Mouse (Mus musculus): ENCODE measurements around the gene Cpt1b. TPM values are rescaled to one million over a fixed set of nuclear protein-coding genes. Genes with fewer than 3 reads are reported as not detected.

The Cpt1b gene
- total RNA-seq (2023), result 1 to 10 TPM; 2.6 to 4.1 TPM

DNA sequence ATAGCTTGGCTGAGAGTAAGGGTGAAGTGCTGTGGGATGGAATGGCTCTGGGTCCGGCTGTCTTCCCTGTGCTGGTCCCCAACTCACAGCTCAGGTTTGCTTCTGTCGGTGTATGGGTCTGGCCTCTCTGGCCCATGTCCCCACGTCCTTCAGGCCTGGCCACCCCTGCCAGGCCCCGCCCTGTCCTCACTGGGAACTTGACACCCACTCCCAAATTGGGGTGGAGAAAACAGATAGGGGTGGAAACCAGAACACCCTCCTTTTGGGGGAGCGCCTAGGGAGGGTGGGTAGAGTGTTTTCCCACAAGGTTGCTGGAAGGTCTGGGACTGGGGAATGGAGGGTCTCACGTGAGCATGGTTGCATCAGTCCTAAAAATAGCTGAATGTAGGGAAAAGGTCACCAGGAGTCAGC lies at the start of gene Cpt1b:
Gene Cpt1b, minus strand, starts transcription at position 153 of the 411 bp plus-strand sequence.

DNA sequence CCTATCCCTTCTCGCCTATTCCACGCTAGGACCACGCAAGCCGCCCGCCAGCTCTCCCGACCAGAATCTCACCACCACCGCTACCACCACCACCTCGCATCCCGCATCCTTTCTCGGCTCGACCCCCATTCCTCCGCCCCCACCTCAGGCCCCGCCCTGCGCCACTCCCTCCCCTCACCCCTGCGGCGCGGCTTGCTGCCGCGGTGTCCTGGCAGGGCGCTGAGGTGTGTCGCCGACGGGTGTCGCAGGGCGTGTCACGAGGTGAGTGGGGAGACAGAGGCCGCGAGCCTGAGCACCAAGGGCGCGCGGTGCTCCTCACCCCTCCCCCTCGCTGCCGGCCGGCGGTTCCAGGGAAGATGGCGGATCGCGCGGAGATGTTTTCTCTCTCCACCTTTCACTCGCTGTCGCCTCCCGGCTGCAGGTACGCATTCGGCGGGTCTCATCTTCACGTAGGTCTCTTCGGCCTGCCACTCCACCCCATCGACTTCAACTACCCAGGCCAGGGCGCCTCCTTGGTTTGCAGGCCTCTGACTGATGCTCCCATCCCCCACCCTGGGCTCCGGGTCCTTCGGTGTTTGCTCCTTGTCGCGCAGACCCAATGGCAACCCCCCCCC lies 28.3 kb upstream of the Cpt1b start, which contains the start of gene Mapk8ip2:
Gene Mapk8ip2, plus strand, starts transcription at position 49 of the 614 bp plus-strand sequence.

DNA sequence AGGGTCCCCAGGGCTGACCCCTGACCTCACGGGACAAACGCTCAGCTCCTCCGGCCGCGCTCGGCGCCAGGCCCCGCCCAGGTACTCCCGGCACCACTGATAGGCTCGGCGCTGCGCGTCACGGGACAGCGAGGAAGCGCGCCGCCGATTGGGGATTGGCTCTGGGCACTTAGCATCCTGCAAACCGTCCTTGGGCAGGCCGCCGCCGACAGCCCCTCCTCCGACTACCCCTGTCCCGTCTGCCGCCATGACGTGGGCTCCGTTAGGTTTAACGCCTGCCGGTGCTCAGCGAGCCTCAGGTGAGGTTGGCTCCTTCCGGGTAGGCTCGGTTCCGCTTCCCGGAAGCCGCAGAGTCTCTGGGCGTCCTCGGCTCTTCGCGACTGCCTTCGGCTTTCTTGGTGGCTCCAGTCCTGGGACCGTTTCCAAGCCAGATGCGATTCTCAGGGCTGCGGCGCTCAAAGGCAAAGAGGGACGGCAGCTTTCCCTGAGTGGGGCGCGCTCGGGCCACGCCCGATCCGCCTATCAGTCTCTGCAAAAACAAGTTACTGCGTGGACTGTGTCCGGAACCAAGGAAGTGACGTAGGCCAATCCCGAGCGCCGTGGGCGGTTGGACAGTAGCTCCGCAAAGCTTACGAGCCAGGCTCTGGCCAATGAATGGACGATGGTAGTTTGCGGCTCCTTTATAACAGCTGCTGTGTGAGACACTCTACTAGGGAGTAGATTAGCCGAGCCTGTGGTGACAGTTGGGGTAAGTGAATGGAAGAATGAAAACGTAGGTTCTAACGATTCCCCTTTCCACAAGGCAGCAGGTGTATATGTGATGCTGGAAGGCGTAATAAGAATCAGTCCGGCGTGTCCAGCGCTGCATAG lies 3.9 kb upstream of the Cpt1b start, which contains the start of the genes C730034F03Rik, Gm44502 and Chkb:
Gene C730034F03Rik, plus strand, starts transcription at position 238 of the 870 bp plus-strand sequence.
Gene Gm44502, minus strand, starts transcription at position 345 of the 870 bp plus-strand sequence.
Gene Chkb, minus strand, starts transcription at position 557 of the 870 bp plus-strand sequence.

DNA sequence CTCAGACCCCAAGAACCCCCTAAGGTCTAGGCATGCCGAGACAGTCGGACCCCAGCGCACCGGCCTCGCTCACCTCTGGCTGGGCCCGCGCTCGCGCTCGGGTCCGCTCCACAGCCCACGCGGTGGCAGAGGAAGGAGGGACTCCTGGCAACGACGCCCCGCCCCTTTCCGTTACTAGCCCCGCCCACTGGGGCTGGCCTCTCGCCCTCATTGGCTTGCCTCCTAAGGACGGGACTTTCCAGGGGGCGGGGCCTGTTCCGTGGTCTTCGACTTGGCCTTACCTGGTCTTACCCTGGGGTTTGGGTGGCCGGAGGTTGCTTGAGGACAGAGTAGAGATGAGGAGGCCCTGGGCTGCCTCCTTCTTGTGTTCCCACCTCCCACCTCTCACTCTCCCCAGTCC lies 15.5 kb downstream of the Cpt1b start, which contains the start of gene Syce3:
Gene Syce3, minus strand, starts transcription at position 386 of the 400 bp plus-strand sequence.

DNA sequence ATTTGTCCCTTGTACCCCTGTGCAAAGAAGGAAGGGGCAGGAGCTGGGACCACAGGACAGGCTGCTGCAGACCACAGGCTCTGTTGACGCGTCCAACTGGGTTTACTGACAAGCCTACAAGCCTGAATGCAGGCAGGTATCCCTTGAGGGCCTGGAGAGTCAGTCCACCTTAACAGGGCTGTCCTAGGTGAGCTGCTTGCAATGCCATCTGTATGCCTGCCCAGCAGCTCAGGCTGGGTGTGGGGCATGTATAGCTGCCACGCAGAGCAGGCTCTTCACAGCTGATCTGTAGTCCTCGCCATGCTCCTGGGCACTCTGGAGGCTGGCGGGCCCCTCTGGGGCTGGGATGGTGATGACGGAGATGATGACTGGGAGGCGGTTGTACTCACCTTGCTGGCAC lies 41.0 kb downstream of the Cpt1b start, which contains the start of gene Klhdc7b:
Gene Klhdc7b, plus strand, starts transcription at position 301 of the 400 bp plus-strand sequence.

DNA sequence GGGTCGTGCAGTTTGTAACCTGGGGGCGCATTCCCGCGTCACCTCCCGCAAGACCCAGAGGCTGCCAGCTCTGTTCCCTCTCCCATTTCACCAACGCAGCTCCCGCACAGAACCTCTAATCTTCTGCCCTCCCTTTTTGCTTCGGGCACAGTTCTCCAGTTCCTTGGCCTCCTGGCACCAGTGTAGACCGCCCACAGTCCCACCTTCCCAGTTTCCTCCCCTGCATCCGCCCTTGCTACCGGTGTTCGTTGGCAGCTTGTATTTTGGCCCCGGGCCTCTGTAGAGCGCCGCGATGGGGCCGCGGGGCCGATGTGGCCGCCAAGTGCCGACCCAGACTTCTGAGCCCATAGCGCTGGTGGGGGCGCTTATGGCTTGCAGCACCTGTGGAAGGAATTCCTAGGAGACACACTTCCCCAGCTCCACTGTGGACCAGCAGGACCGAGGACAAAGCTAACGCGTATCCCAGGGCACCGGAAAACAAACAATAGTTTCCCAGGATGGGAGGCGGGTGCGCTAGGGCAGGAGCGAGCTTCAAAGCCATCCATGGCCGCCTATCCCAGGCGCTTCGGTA lies 46.7 kb downstream of the Cpt1b start, which contains the start of gene Odf3b:
Gene Odf3b, minus strand, starts transcription at position 452 of the 571 bp plus-strand sequence.

DNA sequence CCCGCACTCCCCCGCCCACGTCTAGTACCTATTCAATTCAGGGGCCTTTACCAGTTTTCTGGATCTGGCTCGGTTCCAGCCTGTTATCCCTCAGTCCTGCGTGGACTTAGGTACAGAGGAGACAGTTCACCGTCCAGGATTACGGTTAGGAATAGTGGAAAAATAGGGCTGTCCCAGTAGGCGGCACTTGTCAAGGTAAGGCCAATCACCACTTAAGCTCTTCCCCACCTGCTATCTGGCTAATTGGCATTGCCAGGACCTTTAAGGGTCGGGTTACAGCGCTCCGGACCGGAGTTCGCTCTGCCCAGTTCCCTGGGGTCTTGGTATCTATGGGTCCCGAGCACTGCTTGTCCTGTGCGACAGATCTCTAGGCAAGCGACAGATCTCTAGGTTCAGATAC lies 48.7 kb downstream of the Cpt1b start, which contains the start of gene Tymp:
Gene Tymp, minus strand, starts transcription at position 83 of the 400 bp plus-strand sequence.

DNA sequence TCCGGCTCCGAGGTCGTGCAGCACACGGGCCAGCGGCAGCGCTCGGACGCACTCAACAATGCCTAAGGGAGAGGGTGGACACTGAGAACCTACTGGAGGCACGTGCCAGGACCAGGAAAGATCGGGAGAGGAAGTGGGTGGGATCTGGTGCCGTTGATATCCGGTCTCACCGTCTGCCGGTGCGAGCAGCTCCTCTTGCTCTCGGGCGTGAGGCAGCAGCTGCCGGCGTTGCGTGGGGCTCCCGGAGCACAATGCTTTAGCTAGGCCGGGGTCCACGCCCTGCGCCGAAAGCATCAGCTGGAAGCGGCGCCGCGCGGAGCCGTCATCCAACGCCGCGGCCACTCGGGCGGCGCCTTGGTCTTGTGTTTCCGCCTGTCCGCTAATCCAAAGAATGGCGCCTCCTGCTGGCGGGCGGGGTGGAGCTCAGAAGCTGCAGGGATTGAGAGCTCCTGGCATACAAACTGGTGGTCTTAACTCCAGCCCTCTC lies 51.9 kb downstream of the Cpt1b start, which contains the start of gene Sco2:
Gene Sco2, minus strand, starts transcription at position 85 of the 487 bp plus-strand sequence.

Other genes starting within 250 kb of the Cpt1b start
- gene Plxnb2, start 245.1 kb downstream of the Cpt1b start, total RNA-seq (2023), result 10 to 100 TPM; 50.5 to 82.5 TPM
- gene Dennd6b, start 229.4 kb downstream of the Cpt1b start, total RNA-seq (2023), result 1 to 10 TPM; 2.0 to 2.2 TPM
- 10 to 100 TPM; 23.9 to 31.0 TPM for gene Ppp6r2, start 214.3 kb downstream of the Cpt1b start, total RNA-seq (2023)
- gene Sbf1, start 110.6 kb downstream of the Cpt1b start, total RNA-seq (2023), result 100 to 1,000 TPM; 107 to 117 TPM
- not detected for gene Adm2, start 103.1 kb downstream of the Cpt1b start, total RNA-seq (2023)
- gene Miox, start 91.5 kb downstream of the Cpt1b start, total RNA-seq (2023), result not detected
- gene Lmf2, start 70.2 kb downstream of the Cpt1b start, total RNA-seq (2023), result 10 to 100 TPM; 39.7 to 41.8 TPM
- 10 to 100 TPM; 73.4 to 76.9 TPM for gene Ncaph2, start 70.1 kb downstream of the Cpt1b start, total RNA-seq (2023)
- gene Sco2, start 52.0 kb downstream of the Cpt1b start, total RNA-seq (2023), result 1 to 10 TPM; 4.4 to 7.0 TPM
- under 1 TPM in 1 of 2 experiments, not detected in 1; 0.24 TPM for gene Tymp, start 48.8 kb downstream of the Cpt1b start, total RNA-seq (2023)
- gene Odf3b, start 46.6 kb downstream of the Cpt1b start, total RNA-seq (2023), result 1 to 10 TPM in 1 of 2 experiments, not detected in 1; 1.2 TPM
- gene Klhdc7b, start 40.9 kb downstream of the Cpt1b start, total RNA-seq (2023), result not detected
- not detected for gene Syce3, start 15.4 kb downstream of the Cpt1b start, total RNA-seq (2023)
- 1 to 10 TPM; 3.2 to 3.7 TPM for gene C730034F03Rik, start 3.7 kb upstream of the Cpt1b start, total RNA-seq (2023)
- gene Gm44502, start 3.8 kb upstream of the Cpt1b start, total RNA-seq (2023), result under 1 TPM in 1 of 2 experiments, not detected in 1; 0.78 TPM
- gene Chkb, start 4.0 kb upstream of the Cpt1b start, total RNA-seq (2023), result 100 to 1,000 TPM; 127 to 141 TPM
- gene Mapk8ip2, start 28.1 kb upstream of the Cpt1b start, total RNA-seq (2023), result not detected
- 10 to 100 TPM; 13.5 to 15.1 TPM for gene Arsa, start 51.6 kb upstream of the Cpt1b start, total RNA-seq (2023)
- gene Shank3, start 73.8 kb upstream of the Cpt1b start, total RNA-seq (2023), result 1 to 10 TPM in 1 of 2 experiments, under 1 TPM in 1; 0.89 to 1.8 TPM
- gene Acr, start 142.5 kb upstream of the Cpt1b start, total RNA-seq (2023), result not detected
- gene Rabl2, start 166.1 kb upstream of the Cpt1b start, total RNA-seq (2023), result 1 to 10 TPM; 1.7 to 4.8 TPM